8 mouse cellular contexts compared by ENCODE assay signal in the genomic region with DNA sequence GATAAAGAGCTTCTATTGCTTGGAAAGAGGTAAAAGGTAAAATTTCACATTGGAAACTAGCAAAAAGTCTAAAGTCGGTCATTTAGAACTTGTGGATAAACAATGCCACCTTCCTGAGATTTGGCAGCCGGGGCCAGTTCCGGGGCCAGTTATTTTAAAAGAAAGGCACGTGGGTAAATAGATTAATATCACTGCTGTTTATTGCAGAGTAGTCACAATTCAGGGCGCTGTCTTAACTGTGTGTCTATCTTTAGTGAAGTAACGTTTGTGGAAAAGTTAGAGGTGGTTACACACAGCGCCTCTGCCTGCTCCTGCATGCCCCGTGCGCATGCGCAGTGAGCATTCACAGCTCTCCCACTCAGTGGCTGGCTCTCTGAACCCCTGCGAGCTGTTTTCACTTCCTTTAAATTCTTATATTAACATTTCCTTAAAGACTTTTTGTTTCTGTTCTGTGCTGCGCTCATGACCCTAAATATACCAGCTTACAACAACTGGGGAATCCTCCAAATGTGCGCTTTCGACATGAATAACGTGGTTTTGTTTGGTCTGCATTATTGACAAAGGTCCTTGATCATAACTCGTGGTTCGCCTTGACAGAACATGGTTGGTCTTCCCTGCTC. TPM values are rescaled to one million over a fixed set of nuclear protein-coding genes. Genes with fewer than 3 reads are reported as not detected.
DNase-seq lines count a peak whose midpoint lies in the region; ATAC-seq lines count a peak whose summit lies in the region.

No protein-coding gene starts in this region.

- H3K36me3 ChIP-seq in neural tube, embryonic 15.5 days, result no peaks in the 10 kb centered on the region
- H3K36me3 ChIP-seq in erythroblast, embryonic 14.5 days (ENCODE audit: control insufficient read depth), result no peaks in the 10 kb centered on the region
- H3K36me3 ChIP-seq in megakaryocyte, embryonic 14.5 days (replicated peaks; ENCODE audit: low read length), result peaks cover 7% of the 10 kb centered on the region
- H3K36me3 ChIP-seq in limb, embryonic 10.5 days, result peaks cover 39% of the 10 kb centered on the region

- H3K4me3 ChIP-seq in neural tube, embryonic 15.5 days (replicated peaks), result no peak overlapping the region
- peak overlapping the region; percentile 38 for H3K4me3 ChIP-seq in erythroblast, embryonic 14.5 days (replicated peaks)
- H3K4me3 ChIP-seq in megakaryocyte, embryonic 14.5 days (replicated peaks), result peak overlapping the region; percentile 76
- H3K4me3 ChIP-seq in limb, embryonic 10.5 days, result no peak overlapping the region

- peaks cover 32% of the 10 kb centered on the region for H3K4me1 ChIP-seq in neural tube, embryonic 15.5 days
- peaks cover 31% of the 10 kb centered on the region for H3K4me1 ChIP-seq in erythroblast, embryonic 14.5 days (ENCODE audit: control insufficient read depth)
- H3K4me1 ChIP-seq in megakaryocyte, embryonic 14.5 days, result peaks cover 56% of the 10 kb centered on the region
- H3K4me1 ChIP-seq in limb, embryonic 10.5 days, result peaks cover 45% of the 10 kb centered on the region

- 83% methylated on average over 17 of the region's 17 CpGs for whole genome bisulfite sequencing in neural tube, embryonic 15.5 days
- WGBS in limb, embryonic 10.5 days, result 87% methylated on average over 17 of the region's 17 CpGs

- no peak overlapping the region for H3K9ac ChIP-seq in neural tube, embryonic 15.5 days (replicated peaks)

- no peak overlapping the region for H3K4me2 ChIP-seq in neural tube, embryonic 15.5 days

- no peaks in the 10 kb centered on the region for H3K27me3 ChIP-seq in neural tube, embryonic 15.5 days (replicated peaks)
- no peaks in the 10 kb centered on the region for H3K27me3 ChIP-seq in erythroblast, embryonic 14.5 days (ENCODE audit: control insufficient read depth)
- H3K27me3 ChIP-seq in megakaryocyte, embryonic 14.5 days (replicated peaks), result no peaks in the 10 kb centered on the region
- no peaks in the 10 kb centered on the region for H3K27me3 ChIP-seq in limb, embryonic 10.5 days (ENCODE audit: low read depth, poor library complexity, severe bottlenecking)

- peak overlapping the region; percentile 7; the same call in 1 of the 2 replicates for H3K27ac ChIP-seq in neural tube, embryonic 15.5 days (replicated peaks)
- no peak overlapping the region for H3K27ac ChIP-seq in limb, embryonic 10.5 days

- H3K9me3 ChIP-seq in neural tube, embryonic 15.5 days (replicated peaks), result no peaks in the 10 kb centered on the region
- no peaks in the 10 kb centered on the region for H3K9me3 ChIP-seq in erythroblast, embryonic 14.5 days (ENCODE audit: control insufficient read depth, low read length)
- no peaks in the 10 kb centered on the region for H3K9me3 ChIP-seq in megakaryocyte, embryonic 14.5 days
- no peaks in the 10 kb centered on the region for H3K9me3 ChIP-seq in limb, embryonic 10.5 days (replicated peaks)

- no peak for ATAC-seq in neural tube, embryonic 15.5 days (ENCODE audit: low FRiP score)

- no peak for DNase-seq in neural tube, embryonic 10.5 days (ENCODE audit: extremely low spot score, low spot score)
- peak; percentile 31 to 61 for DNase-seq in kidney, postnatal 4 days
- DNase-seq in testis, postnatal 10 days (ENCODE audit: low spot score), result peak; percentile 65
- no peak for DNase-seq in limb, embryonic 10.5 days (ENCODE audit: low spot score)
- no peak for DNase-seq in cerebellum, postnatal 14 days

RNA-seq across cellular contexts. Expression of gene Cblb, which starts 29.2 kb away (rescaled TPM):
- 7.7 and 10.8 TPM in 2 replicates for polyA plus RNA-seq in neural tube, embryonic 15.5 days (2015; fragmentation: Nextera tagmentation; extraction: Ambion mirVana)
- 0.09 and 0.10 TPM in 2 replicates for polyA plus RNA-seq in erythroblast, embryonic 14.5 days (2012)
- polyA plus RNA-seq in megakaryocyte, embryonic 14.5 days (2012; ENCODE audit: insufficient read depth, low replicate concordance), result 0.43 and 1.2 TPM in 2 replicates
- polyA plus RNA-seq in limb, embryonic 10.5 days (2016; fragmentation: Nextera tagmentation; extraction: Ambion mirVana), result 31.6 and 34.6 TPM in 2 replicates

Comparison
In these comparisons a context has a peak if more than half of its experiments do, and no peak if none do; other contexts are left out.
1. H3K4me3 ChIP-seq: peak in erythroblast, embryonic 14.5 days (single experiment) and megakaryocyte, embryonic 14.5 days (single experiment); none in neural tube, embryonic 15.5 days (single experiment) and limb, embryonic 10.5 days (single experiment).
2. DNase-seq: peak in kidney, postnatal 4 days (2 of 2) and testis, postnatal 10 days (single experiment); none in neural tube, embryonic 10.5 days (single experiment), limb, embryonic 10.5 days (single experiment) and cerebellum, postnatal 14 days (0 of 2).